Mouse (Mus musculus) bone marrow, adult 2 months (tissue): ENCODE measurements around the gene Tmco1.

Experiments used
- CTCF ChIP-seq: fragments of 200-500 bp; IDR thresholded peaks from 2 replicates; pipeline ENCODE4 v1.5.1; 2011; ENCODE audit warnings: low read length, control low read depth; ENCODE audit not compliant: control insufficient read depth, insufficient read depth
- POLR2A ChIP-seq: fragments of 200-500 bp; IDR thresholded peaks from 2 replicates; pipeline ENCODE4 v1.6.1; 2011; ENCODE audit warnings: low read depth, mild to moderate bottlenecking, control low read depth, low read length, borderline replicate concordance; ENCODE audit not compliant: control insufficient read depth

DNA sequence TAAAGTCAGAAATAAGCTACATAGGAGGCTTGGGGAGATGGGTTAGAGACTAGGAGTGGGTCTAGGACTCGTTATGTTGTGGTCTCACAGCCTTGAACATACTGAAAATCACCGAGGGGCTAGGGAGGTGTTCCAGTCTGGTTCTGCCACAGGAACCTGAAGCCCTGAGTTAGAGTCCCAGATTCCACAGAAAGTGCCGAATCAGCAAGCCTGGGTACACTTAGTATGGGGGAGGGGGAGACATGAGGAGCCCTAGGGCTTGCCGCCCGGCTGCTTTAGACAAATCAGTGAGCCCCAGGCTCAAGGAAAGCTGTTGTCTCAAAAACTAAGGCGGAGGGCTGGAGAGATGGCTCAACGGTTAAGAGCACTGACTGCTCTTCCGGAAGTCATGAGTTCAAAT lies 16.6 kb upstream of the Tmco1 start:
- TF ChIP-seq CTCF = no peak
- TF ChIP-seq POLR2A = no peak
